Mouse (Mus musculus): ENCODE measurements around the gene Bcl2a1b. TPM values are rescaled to one million over a fixed set of nuclear protein-coding genes. Genes with fewer than 3 reads are reported as not detected.
"Not testable (repeated sequence)": the region's sequence is repeated elsewhere in the genome, so short reads cannot be mapped to it uniquely, and the experiment has no call there.

Gene Bcl2a1b
- 1.6 and 2.0 TPM in 2 replicates for polyA plus RNA-seq (2014; fragmentation: Nextera tagmentation; extraction: Ambion mirVana)

GRCm38 (mm10) chr9:89198969-89199416 is at the start of gene Bcl2a1b, which contains the start of gene Gm29094:
Gene Bcl2a1b (plus strand): TSS chr9:89199209.
Gene Gm29094 (plus strand): TSS chr9:89199379.
- H3K4me1 ChIP-seq (ENCODE audit: control insufficient read depth, insufficient read depth, low read length); ATAC-seq (ENCODE audit: low FRiP score, low TSS enrichment); H3K9ac ChIP-seq (ENCODE audit: low read depth, low read length); H3K9me3 ChIP-seq (ENCODE audit: control insufficient read depth, low read length); H3K27me3 ChIP-seq (ENCODE audit: control insufficient read depth, insufficient read depth, low read length); H3K4me2 ChIP-seq (replicated peaks; ENCODE audit: low read depth, low read length); H3K27ac ChIP-seq (ENCODE audit: low read depth, low read length); H3K4me3 ChIP-seq (ENCODE audit: low read length); H3K36me3 ChIP-seq (ENCODE audit: control insufficient read depth, insufficient read depth, low read length): not testable (repeated sequence)
- 63% methylated on average over 5 of the region's 5 CpGs for WGBS

DNA sequence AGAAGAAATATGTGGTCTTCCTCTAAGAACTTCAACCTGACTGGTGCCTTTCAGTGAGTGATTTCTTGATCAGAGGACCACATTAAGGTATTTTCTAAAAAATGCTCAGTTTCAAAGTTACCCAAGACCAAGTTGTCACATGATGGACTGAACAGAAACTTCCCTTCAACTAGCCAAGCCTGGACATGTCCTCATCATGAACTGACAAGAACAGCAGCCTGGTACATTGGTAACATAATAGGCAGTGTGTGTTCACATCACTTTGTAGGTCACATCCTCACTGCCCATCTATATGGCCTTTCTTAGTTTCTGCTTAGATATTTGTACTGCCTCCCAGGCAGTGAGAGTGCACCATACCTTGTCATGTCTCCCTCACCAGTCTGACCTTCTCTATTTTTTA is 26.5 kb upstream of the Bcl2a1b start:
- not testable (repeated sequence) for H3K4me2 ChIP-seq (replicated peaks; ENCODE audit: low read depth, low read length); H3K9me3 ChIP-seq (ENCODE audit: control insufficient read depth, low read length); ATAC-seq (ENCODE audit: low FRiP score, low TSS enrichment); H3K27me3 ChIP-seq (ENCODE audit: control insufficient read depth, insufficient read depth, low read length); H3K4me3 ChIP-seq (ENCODE audit: low read length); H3K4me1 ChIP-seq (ENCODE audit: control insufficient read depth, insufficient read depth, low read length); H3K27ac ChIP-seq (ENCODE audit: low read depth, low read length); H3K36me3 ChIP-seq (ENCODE audit: control insufficient read depth, insufficient read depth, low read length); H3K9ac ChIP-seq (ENCODE audit: low read depth, low read length)

- not testable (repeated sequence) for H3K4me1 ChIP-seq (ENCODE audit: control insufficient read depth, insufficient read depth, low read length); H3K9me3 ChIP-seq (ENCODE audit: control insufficient read depth, low read length); H3K4me2 ChIP-seq (replicated peaks; ENCODE audit: low read depth, low read length); ATAC-seq (ENCODE audit: low FRiP score, low TSS enrichment); H3K9ac ChIP-seq (ENCODE audit: low read depth, low read length); H3K27ac ChIP-seq (ENCODE audit: low read depth, low read length); H3K27me3 ChIP-seq (ENCODE audit: control insufficient read depth, insufficient read depth, low read length); H3K36me3 ChIP-seq (ENCODE audit: control insufficient read depth, insufficient read depth, low read length); H3K4me3 ChIP-seq (ENCODE audit: low read length)
- 46% methylated on average over 2 of the region's 3 CpGs for WGBS
These were observed 20.2 kb upstream of the Bcl2a1b start for GRCm38 (mm10) chr9:89178833-89179232.

DNA sequence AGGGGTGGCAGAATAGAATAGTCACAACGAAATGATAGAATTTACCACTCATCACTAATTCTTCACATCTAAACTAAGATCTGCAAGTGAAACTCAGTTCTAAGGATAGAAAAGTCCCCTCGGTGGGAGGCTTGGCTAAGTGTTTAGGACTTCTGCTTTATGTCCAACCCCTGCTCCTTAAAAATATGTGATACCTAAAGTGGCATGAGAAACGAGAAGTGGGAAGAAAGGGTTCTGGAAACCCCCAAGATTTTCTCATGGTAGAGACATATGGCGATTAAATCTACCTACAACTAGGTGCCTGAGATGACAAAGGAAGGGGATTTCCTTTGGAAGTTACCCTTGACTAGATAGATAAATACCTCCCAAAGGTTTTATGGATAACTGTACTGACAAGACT is 19.5 kb upstream of the Bcl2a1b start:
- not testable (repeated sequence) for H3K4me3 ChIP-seq (ENCODE audit: low read length)

DNA sequence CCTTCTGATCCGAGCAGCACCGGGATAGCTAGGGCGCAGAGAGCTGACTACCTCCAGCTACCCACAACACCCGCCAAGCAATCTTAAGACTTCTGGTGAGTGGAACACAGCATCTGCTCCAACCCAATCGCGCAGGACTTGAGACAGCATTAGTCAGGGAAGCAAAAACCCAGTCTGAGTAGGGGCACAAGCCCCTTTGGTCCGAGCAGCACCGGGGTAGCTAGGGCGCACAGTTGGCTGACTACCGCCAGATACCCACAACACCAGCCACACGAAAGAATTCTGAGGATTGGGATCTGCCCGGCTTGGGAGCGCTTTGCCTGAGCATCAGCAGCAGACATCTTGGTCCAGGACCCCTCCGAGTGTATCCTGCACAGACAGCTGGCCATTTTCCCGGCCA is 12.0 kb upstream of the Bcl2a1b start:
- not testable (repeated sequence) for H3K4me2 ChIP-seq (replicated peaks; ENCODE audit: low read depth, low read length); H3K9ac ChIP-seq (ENCODE audit: low read depth, low read length); H3K4me3 ChIP-seq (ENCODE audit: low read length); ATAC-seq (ENCODE audit: low FRiP score, low TSS enrichment); H3K27ac ChIP-seq (ENCODE audit: low read depth, low read length); H3K4me1 ChIP-seq (ENCODE audit: control insufficient read depth, insufficient read depth, low read length); H3K36me3 ChIP-seq (ENCODE audit: control insufficient read depth, insufficient read depth, low read length); H3K27me3 ChIP-seq (ENCODE audit: control insufficient read depth, insufficient read depth, low read length); H3K9me3 ChIP-seq (ENCODE audit: control insufficient read depth, low read length)
- 88% methylated on average over 15 of the region's 15 CpGs for WGBS

More for the DNA sequence above, 19.5 kb upstream of the Bcl2a1b start:
- H3K4me2 ChIP-seq (replicated peaks; ENCODE audit: low read depth, low read length); H3K9ac ChIP-seq (ENCODE audit: low read depth, low read length); H3K9me3 ChIP-seq (ENCODE audit: control insufficient read depth, low read length); H3K27me3 ChIP-seq (ENCODE audit: control insufficient read depth, insufficient read depth, low read length); H3K36me3 ChIP-seq (ENCODE audit: control insufficient read depth, insufficient read depth, low read length); H3K27ac ChIP-seq (ENCODE audit: low read depth, low read length); ATAC-seq (ENCODE audit: low FRiP score, low TSS enrichment); H3K4me1 ChIP-seq (ENCODE audit: control insufficient read depth, insufficient read depth, low read length): not testable (repeated sequence)
- 82% methylated on average over 2 of the region's 4 CpGs for WGBS

DNA sequence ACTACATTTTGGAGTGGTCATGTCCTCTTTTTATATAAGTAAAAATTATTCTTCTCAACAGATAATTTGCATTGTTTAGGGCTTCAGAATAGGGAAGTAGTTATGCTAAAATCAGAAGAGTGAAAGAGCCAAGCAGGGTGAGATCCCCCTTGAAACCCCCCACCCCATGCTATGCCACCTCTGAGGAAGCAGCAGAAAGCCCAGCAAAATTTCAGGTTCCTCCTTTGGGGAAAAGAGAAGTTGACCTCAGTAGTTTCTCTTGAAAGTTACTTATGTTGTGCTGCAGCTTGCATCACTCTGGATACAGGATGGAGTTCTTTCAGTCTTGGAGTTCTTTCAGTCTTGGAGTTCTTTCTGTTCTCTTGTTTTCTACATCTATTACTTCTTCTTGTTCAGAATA is 3.5 kb upstream of the Bcl2a1b start:
- not testable (repeated sequence) for H3K4me2 ChIP-seq (replicated peaks; ENCODE audit: low read depth, low read length); H3K36me3 ChIP-seq (ENCODE audit: control insufficient read depth, insufficient read depth, low read length); H3K9ac ChIP-seq (ENCODE audit: low read depth, low read length); ATAC-seq (ENCODE audit: low FRiP score, low TSS enrichment); H3K27me3 ChIP-seq (ENCODE audit: control insufficient read depth, insufficient read depth, low read length); H3K9me3 ChIP-seq (ENCODE audit: control insufficient read depth, low read length); H3K4me1 ChIP-seq (ENCODE audit: control insufficient read depth, insufficient read depth, low read length); H3K27ac ChIP-seq (ENCODE audit: low read depth, low read length); H3K4me3 ChIP-seq (ENCODE audit: low read length)

GRCm38 (mm10) chr9:89197509-89197908 is 1.5 kb upstream of the Bcl2a1b start:
- not testable (repeated sequence) for H3K27ac ChIP-seq (ENCODE audit: low read depth, low read length); H3K36me3 ChIP-seq (ENCODE audit: control insufficient read depth, insufficient read depth, low read length); H3K9ac ChIP-seq (ENCODE audit: low read depth, low read length); H3K4me3 ChIP-seq (ENCODE audit: low read length); H3K4me1 ChIP-seq (ENCODE audit: control insufficient read depth, insufficient read depth, low read length); ATAC-seq (ENCODE audit: low FRiP score, low TSS enrichment); H3K27me3 ChIP-seq (ENCODE audit: control insufficient read depth, insufficient read depth, low read length); H3K4me2 ChIP-seq (replicated peaks; ENCODE audit: low read depth, low read length); H3K9me3 ChIP-seq (ENCODE audit: control insufficient read depth, low read length)
- WGBS: no CpG with 5 or more reads among the region's 1 CpGs

DNA sequence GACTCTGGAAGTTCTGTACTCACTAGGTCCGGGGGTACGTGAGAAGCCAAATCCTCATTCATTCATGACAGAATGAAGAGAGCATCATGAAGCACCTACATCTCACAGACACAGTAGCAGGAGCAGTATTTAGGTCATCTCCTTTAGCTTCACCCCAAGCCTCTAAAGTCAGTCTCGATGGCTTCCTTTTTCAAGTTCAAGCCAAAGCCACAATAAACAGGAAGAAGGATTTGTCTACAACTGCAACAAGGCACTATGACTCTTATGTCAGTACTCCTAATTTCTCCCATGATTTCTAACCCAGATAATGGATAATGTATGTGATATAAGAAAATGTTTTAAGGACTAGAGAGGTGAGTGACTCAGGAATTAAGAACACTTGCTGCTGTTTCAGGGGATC is 660 bp upstream of the Bcl2a1b start:
- H3K27ac ChIP-seq (ENCODE audit: low read depth, low read length); H3K4me1 ChIP-seq (ENCODE audit: control insufficient read depth, insufficient read depth, low read length); H3K4me2 ChIP-seq (replicated peaks; ENCODE audit: low read depth, low read length); H3K9me3 ChIP-seq (ENCODE audit: control insufficient read depth, low read length); H3K9ac ChIP-seq (ENCODE audit: low read depth, low read length); H3K27me3 ChIP-seq (ENCODE audit: control insufficient read depth, insufficient read depth, low read length); ATAC-seq (ENCODE audit: low FRiP score, low TSS enrichment); H3K4me3 ChIP-seq (ENCODE audit: low read length); H3K36me3 ChIP-seq (ENCODE audit: control insufficient read depth, insufficient read depth, low read length): not testable (repeated sequence)
- WGBS: 88% methylated on average over 3 of the region's 3 CpGs

DNA sequence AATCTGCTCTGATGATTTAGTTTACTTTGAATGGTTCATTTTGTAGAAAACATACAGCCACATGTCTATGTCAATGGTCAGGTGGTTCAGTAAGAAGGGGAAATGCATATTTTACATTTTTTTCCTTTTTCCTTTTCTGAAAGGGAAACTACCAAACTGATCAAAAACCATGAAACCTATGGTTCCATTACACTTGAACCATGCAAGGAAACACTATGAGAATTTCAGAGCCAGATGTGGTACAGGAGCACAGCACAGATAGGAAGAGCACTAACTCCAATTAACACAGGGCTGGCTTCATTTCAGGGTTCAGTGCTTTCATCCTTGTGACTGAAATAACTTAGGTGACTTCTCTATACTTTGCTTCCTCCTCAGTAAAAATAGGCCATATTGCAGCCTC is 3.2 kb downstream of the Bcl2a1b start:
- not testable (repeated sequence) for H3K36me3 ChIP-seq (ENCODE audit: control insufficient read depth, insufficient read depth, low read length); H3K9me3 ChIP-seq (ENCODE audit: control insufficient read depth, low read length); ATAC-seq (ENCODE audit: low FRiP score, low TSS enrichment); H3K4me1 ChIP-seq (ENCODE audit: control insufficient read depth, insufficient read depth, low read length); H3K9ac ChIP-seq (ENCODE audit: low read depth, low read length); H3K4me3 ChIP-seq (ENCODE audit: low read length); H3K27me3 ChIP-seq (ENCODE audit: control insufficient read depth, insufficient read depth, low read length); H3K4me2 ChIP-seq (replicated peaks; ENCODE audit: low read depth, low read length); H3K27ac ChIP-seq (ENCODE audit: low read depth, low read length)

- H3K4me2 ChIP-seq (replicated peaks; ENCODE audit: low read depth, low read length); H3K27me3 ChIP-seq (ENCODE audit: control insufficient read depth, insufficient read depth, low read length); H3K4me1 ChIP-seq (ENCODE audit: control insufficient read depth, insufficient read depth, low read length); H3K9ac ChIP-seq (ENCODE audit: low read depth, low read length); H3K4me3 ChIP-seq (ENCODE audit: low read length); H3K9me3 ChIP-seq (ENCODE audit: control insufficient read depth, low read length); ATAC-seq (ENCODE audit: low FRiP score, low TSS enrichment); H3K27ac ChIP-seq (ENCODE audit: low read depth, low read length); H3K36me3 ChIP-seq (ENCODE audit: control insufficient read depth, insufficient read depth, low read length): not testable (repeated sequence)
- WGBS: 100% methylated on average over 1 of the region's 1 CpGs
These were observed 9.9 kb downstream of the Bcl2a1b start for GRCm38 (mm10) chr9:89208939-89209338.
